Mouse (Mus musculus) liver, embryonic 14.5 days (tissue): ENCODE results near the gene Cd55b.

Experiments
- CTCF ChIP-seq: IDR thresholded peaks from 2 replicates; pipeline ENCODE4 v1.5.1; 2016; ENCODE audit warnings: antibody characterized with exemption, low read depth, control low read depth
- EP300 ChIP-seq: IDR thresholded peaks from 2 replicates; pipeline ENCODE4 v1.6.1; 2016; ENCODE audit warnings: antibody characterized with exemption, low read depth

DNA sequence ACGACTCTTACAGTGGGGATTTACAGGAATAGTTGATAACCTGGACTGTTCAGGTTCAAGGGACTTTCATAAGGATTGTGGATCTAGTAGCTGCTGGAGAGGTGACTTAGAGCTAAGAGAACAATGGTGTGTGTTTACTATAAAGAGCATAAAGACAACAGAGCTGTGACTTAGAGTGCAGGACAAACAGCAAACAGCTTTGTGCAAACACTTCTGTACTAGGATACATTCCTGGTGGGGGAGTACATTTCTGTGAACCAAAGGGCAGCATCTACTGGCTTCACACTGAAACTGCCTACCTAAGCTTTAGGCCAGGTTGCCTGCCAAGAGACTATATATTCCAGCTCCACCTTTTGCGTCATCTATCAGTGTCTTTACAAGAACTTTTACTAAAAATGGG lies 32.3 kb upstream of the Cd55b start:
- TF ChIP-seq CTCF (no peak), EP300 (no peak)
